Mouse (Mus musculus) midbrain, embryonic 16.5 days (tissue): ENCODE data around the gene Scn9a. TPM values are rescaled to one million over a fixed set of nuclear protein-coding genes. Genes with fewer than 3 reads are reported as not detected.

Experiments used
- polyA plus RNA-seq: library from polyadenylated mRNA; unstranded; fragments of >200 nt; fragmentation: Nextera tagmentation; extraction: Ambion mirVana; gene quantifications from 2 replicates; pipeline ENCODE4 v1.2.1, GENCODE M21; 2015

The Scn9a gene
- polyA plus RNA-seq, 1 experiment from 2014 or later: 15.3 TPM

Other genes starting within 250 kb of the Scn9a start
- gene Scn1a, start 194.1 kb downstream of the Scn9a start, polyA plus RNA-seq: 20.6 and 23.3 TPM in 2 replicates
- gene Scn7a, start 150.0 kb upstream of the Scn9a start, polyA plus RNA-seq: 0.15 and 0.23 TPM in 2 replicates